Mouse (Mus musculus) heart, embryonic 15.5 days (tissue): Measurements from ENCODE around the gene Wnt9a. TPM values are rescaled to one million over a fixed set of nuclear protein-coding genes. Genes with fewer than 3 reads are reported as not detected.
"Not testable (repeated sequence)": the region's sequence is repeated elsewhere in the genome, so short reads cannot be mapped to it uniquely, and the experiment has no call there.

Experiments
- ATAC-seq: fragments of 200-750 bp; cut with Nextera tagmentation; replicated peaks from 2 replicates; pipeline ENCODE4 v1.8.0; 2017; ENCODE audit warnings: low read depth, moderate TSS enrichment; ENCODE audit not compliant: insufficient number of reproducible peaks, insufficient read depth, low FRiP score
- H3K27ac ChIP-seq: fragments of 300-500 bp; sonication (generic); 2 replicates; pipeline ENCODE4 v1.5.1; 2015; ENCODE audit warnings: mild to moderate bottlenecking, inconsistent platforms
- H3K27me3 ChIP-seq: fragments of 300-500 bp; sonication (generic); 2 replicates; pipeline ENCODE4 v1.6.1; 2015; ENCODE audit warnings: inconsistent platforms
- H3K36me3 ChIP-seq: fragments of 300-500 bp; sonication (generic); 2 replicates; pipeline ENCODE4 v1.6.1; 2015; ENCODE audit warnings: mild to moderate bottlenecking, inconsistent platforms
- H3K4me1 ChIP-seq: fragments of 300-500 bp; sonication (generic); replicated peaks from 2 replicates; pipeline ENCODE4 v1.6.1; 2015; ENCODE audit warnings: inconsistent platforms
- H3K4me2 ChIP-seq: fragments of 300-500 bp; sonication (generic); 2 replicates; pipeline ENCODE4 v1.6.1; 2015; ENCODE audit warnings: inconsistent platforms, mild to moderate bottlenecking, moderate library complexity
- H3K4me3 ChIP-seq: fragments of 300-500 bp; sonication (generic); 2 replicates; pipeline ENCODE4 v1.5.1; 2015; ENCODE audit warnings: mild to moderate bottlenecking, inconsistent platforms
- H3K9ac ChIP-seq: fragments of 300-500 bp; sonication (generic); 2 replicates; pipeline ENCODE4 v1.6.1; 2015; ENCODE audit warnings: mild to moderate bottlenecking, inconsistent platforms
- H3K9me3 ChIP-seq: fragments of 300-500 bp; sonication (generic); replicated peaks from 2 replicates; pipeline ENCODE4 v1.6.1; 2016; ENCODE audit warnings: inconsistent platforms
- WGBS: fragments of 180-500 bp; shearing (Covaris S2); methylation state at CpG from one replicate; pipeline ENCODE4 v1.1.7; 2015; ENCODE audit warnings: mixed read lengths; 5-methylcytosine and 5-hydroxymethylcytosine counted together
- microRNA-seq: library from miRNA; unstranded; fragments of <30 nt; microRNA quantifications from one replicate; pipeline ENCODE4, GENCODE M21; 2016
- polyA plus RNA-seq: library from polyadenylated mRNA; unstranded; fragments of >200 nt; fragmentation: Nextera tagmentation; extraction: Ambion mirVana; gene quantifications from 2 replicates; pipeline ENCODE4 v1.2.1, GENCODE M21; 2015

Gene Wnt9a
- polyA plus RNA-seq, 1 experiment from 2014 or later = 2.3 TPM

DNA sequence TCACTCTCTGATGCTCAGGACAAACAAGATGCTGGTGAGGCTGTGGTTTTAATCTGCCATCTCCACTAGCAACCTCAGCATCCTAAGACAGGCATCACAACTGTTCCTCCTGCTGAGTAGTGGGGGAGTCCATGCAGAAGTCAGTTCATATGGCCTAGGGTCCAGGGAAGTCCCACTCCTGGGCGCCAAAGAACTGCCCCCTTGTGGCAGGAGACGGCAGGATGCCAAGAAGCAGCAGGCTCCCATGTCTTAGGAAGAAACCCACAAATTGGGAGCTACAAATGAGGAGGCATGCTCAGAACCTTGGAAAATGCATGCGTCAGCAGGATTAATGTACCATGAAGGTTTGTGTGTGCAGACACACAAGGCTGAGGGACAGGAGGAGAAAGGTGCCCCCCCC, 59.9 kb downstream of the Wnt9a start:
- Histone ChIP-seq H3K27ac (no peak overlapping the region), H3K9ac (no peak overlapping the region), H3K4me3 (no peak overlapping the region), H3K4me2 (no peak overlapping the region), H3K9me3 (no peaks in the 10 kb centered on the region), H3K27me3 (peaks cover 7% of the 10 kb centered on the region; the same call in 1 of the 2 replicates), H3K36me3 (no peaks in the 10 kb centered on the region), H3K4me1 (peaks cover 16% of the 10 kb centered on the region)
- ATAC-seq = no peak
- 31% methylated on average over 3 of the region's 3 CpGs for WGBS

DNA sequence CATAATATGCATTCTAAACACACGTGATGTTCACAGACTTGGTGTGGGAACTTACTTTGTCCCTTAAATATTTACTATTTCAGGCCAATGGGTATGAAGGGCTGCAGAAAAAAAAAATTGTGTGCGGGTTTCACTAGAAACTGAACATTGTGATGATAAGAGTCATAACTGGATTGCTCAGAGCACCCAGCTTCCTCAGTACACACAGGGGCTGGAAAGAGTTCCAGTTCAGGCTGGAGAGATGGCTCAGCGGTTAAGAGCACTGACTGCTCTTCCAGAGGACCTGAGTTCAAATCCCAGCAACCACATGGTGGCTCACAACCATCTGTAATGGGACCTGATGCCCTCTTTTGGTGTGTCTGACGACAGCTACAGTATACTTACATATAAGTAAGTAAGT, 61.2 kb downstream of the Wnt9a start:
- not testable (repeated sequence) for ATAC-seq, H3K9me3 ChIP-seq, H3K4me3 ChIP-seq, H3K27me3 ChIP-seq, H3K36me3 ChIP-seq, H3K27ac ChIP-seq, H3K4me2 ChIP-seq, H3K9ac ChIP-seq
- H3K4me1 ChIP-seq = peaks cover 16% of the 10 kb centered on the region
- WGBS = 78% methylated on average over 4 of the region's 4 CpGs

DNA sequence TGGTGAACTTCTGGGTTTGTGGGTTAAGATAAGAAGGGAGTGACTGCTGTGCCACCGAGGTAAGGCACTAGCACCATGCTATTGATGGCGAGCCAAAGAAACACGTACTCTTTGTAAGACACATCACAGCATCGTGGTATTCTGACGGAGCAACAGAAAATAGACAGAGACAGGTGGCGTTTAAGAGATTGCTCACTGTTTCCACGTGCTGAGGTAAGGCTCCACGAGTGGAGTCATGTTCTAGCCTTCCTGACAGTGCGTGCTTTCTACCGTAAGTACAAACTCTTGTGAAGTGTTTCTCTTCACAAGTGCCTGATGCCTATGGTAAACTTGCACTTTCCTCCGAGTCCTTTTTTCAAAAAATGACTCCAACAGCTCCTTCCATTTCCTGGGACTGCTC, 63.1 kb downstream of the Wnt9a start:
- H3K9me3 ChIP-seq = no peaks in the 10 kb centered on the region
- H3K27me3 ChIP-seq = peaks cover 6% of the 10 kb centered on the region; the same call in 1 of the 2 replicates
- H3K4me1 ChIP-seq = peaks cover 3% of the 10 kb centered on the region
- no peak overlapping the region for H3K9ac ChIP-seq
- no peaks in the 10 kb centered on the region for H3K36me3 ChIP-seq
- no peak for ATAC-seq
- no peak overlapping the region for H3K27ac ChIP-seq
- WGBS = 69% methylated on average over 11 of the region's 11 CpGs
- no peak overlapping the region for H3K4me3 ChIP-seq
- no peak overlapping the region for H3K4me2 ChIP-seq

DNA sequence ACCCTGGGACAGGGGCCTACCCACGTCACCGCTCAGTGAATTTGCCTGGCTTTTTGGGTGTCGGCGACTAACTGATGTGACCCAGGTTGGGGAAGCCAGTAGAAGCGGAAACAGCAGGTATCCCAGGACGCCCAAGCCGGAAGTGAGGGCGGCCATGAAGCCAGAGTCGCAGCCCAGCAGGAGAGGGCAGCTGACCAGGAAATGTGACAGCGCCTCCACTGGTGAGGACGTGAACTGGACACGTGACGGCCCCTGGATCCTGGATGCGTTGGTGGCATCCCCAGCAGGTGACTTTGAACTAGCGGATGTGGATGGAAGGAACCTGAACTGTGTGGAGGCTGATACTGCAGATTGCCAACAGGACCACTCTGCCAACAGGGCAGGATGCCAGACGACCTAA, 68.7 kb downstream of the Wnt9a start, which contains the start of gene Prss38:
Gene Prss38, minus strand, starts transcription at position 183 of the 400 bp plus-strand sequence.
- Histone ChIP-seq H3K27me3 (no peaks in the 10 kb centered on the region), H3K27ac (no peak within 1 kb of the TSS), H3K4me3 (no peak within 1 kb of the TSS), H3K9ac (no peak within 1 kb of the TSS), H3K4me1 (no peaks in the 10 kb centered on the region), H3K9me3 (no peaks in the 10 kb centered on the region), H3K36me3 (no peaks in the 10 kb centered on the region), H3K4me2 (no peak within 1 kb of the TSS)
- WGBS = 78% methylated on average over 16 of the region's 16 CpGs
- no peak for ATAC-seq

DNA sequence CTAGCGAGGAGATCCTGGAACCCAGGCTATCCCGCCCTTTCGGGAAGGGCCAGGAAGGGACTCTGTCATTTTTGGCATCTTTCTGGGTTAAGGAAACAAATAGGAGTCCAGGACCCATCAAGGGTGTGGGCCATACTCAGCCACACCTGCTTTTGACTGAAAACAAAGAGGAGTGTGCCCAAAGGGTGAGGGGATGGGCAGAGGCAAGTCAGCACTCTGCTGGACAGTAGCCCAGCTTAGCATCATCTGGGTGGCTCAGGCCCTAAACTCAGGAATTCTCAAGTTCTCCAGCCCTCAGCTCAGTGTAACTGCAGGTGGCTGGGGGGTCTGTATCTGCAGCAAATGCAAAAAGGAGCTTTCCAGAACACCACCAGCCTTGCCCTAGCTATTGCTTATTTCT, 71.3 kb downstream of the Wnt9a start:
- 74% methylated on average over 3 of the region's 3 CpGs for WGBS
- no peak overlapping the region for H3K27ac ChIP-seq
- ATAC-seq = no peak

DNA sequence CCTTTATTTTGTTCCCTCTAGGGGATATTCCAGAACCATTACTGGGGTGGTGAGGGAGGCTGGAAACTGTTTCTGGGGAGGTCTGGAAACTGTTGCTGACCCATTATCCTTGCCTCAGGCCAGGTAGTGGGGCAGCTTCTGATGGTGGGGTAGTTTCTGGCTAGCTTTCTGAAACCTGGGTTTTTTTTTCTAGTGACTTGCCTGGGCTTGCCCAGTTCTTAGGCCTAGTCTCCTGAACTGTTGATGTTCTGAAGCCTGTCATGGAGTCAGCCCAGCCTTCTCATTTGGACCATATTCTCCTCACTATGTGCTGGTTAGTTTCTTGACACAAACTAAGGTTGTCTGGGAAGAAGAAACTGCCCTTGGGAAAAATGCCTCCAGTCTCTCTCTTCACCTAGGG, 72.8 kb downstream of the Wnt9a start:
- Histone ChIP-seq H3K4me1 (peaks cover 10% of the 10 kb centered on the region), H3K9me3 (no peaks in the 10 kb centered on the region), H3K27me3 (no peaks in the 10 kb centered on the region), H3K4me3 (no peak overlapping the region), H3K36me3 (no peaks in the 10 kb centered on the region), H3K27ac (no peak overlapping the region), H3K9ac (no peak overlapping the region), H3K4me2 (no peak overlapping the region)
- ATAC-seq = no peak

More for the DNA sequence above, 71.3 kb downstream of the Wnt9a start:
- Histone ChIP-seq H3K9ac (no peak overlapping the region), H3K4me1 (no peaks in the 10 kb centered on the region), H3K4me3 (no peak overlapping the region), H3K9me3 (no peaks in the 10 kb centered on the region), H3K4me2 (no peak overlapping the region), H3K36me3 (no peaks in the 10 kb centered on the region), H3K27me3 (no peaks in the 10 kb centered on the region)

Small RNAs within 50 kb of the gene (microRNA-seq; reads per million reads assigned to microRNA genes)
- gene Gm24756 = not detected

Other genes with a start within 250 kb of the Wnt9a start
- 64.8 and 65.2 TPM in 2 replicates for gene Obscn, start 170.5 kb upstream of the Wnt9a start, polyA plus RNA-seq
- gene Iba57, start 143.2 kb upstream of the Wnt9a start, polyA plus RNA-seq = 7.3 and 8.5 TPM in 2 replicates
- 0.77 TPM in 2 replicates for gene Gjc2, start 123.7 kb upstream of the Wnt9a start, polyA plus RNA-seq
- gene Guk1, start 114.7 kb upstream of the Wnt9a start, polyA plus RNA-seq = 109 and 125 TPM in 2 replicates
- gene Mrpl55, start 104.4 kb upstream of the Wnt9a start, polyA plus RNA-seq = 99.8 and 114 TPM in 2 replicates
- gene 2310033P09Rik, start 98.6 kb upstream of the Wnt9a start, polyA plus RNA-seq = 17.7 and 18.4 TPM in 2 replicates
- gene Arf1, start 78.7 kb upstream of the Wnt9a start, polyA plus RNA-seq = 528 and 586 TPM in 2 replicates
- not detected in 2 replicates for gene Wnt3a, start 16.2 kb upstream of the Wnt9a start, polyA plus RNA-seq
- not detected in 2 replicates for gene Prss38, start 68.7 kb downstream of the Wnt9a start, polyA plus RNA-seq
- 8.8 and 11.4 TPM in 2 replicates for gene Jmjd4, start 143.1 kb downstream of the Wnt9a start, polyA plus RNA-seq
- 81.0 and 88.9 TPM in 2 replicates for gene Snap47, start 144.3 kb downstream of the Wnt9a start, polyA plus RNA-seq
- 5.9 and 6.9 TPM in 2 replicates for gene Zfp867, start 165.5 kb downstream of the Wnt9a start, polyA plus RNA-seq
- gene Zkscan17, start 219.8 kb downstream of the Wnt9a start, polyA plus RNA-seq = 11.6 and 15.9 TPM in 2 replicates
- 0.20 and 0.66 TPM in 2 replicates for gene Nlrp3, start 234.6 kb downstream of the Wnt9a start, polyA plus RNA-seq